ENCODE assay signal across 7 mouse cellular contexts in the genomic region with DNA sequence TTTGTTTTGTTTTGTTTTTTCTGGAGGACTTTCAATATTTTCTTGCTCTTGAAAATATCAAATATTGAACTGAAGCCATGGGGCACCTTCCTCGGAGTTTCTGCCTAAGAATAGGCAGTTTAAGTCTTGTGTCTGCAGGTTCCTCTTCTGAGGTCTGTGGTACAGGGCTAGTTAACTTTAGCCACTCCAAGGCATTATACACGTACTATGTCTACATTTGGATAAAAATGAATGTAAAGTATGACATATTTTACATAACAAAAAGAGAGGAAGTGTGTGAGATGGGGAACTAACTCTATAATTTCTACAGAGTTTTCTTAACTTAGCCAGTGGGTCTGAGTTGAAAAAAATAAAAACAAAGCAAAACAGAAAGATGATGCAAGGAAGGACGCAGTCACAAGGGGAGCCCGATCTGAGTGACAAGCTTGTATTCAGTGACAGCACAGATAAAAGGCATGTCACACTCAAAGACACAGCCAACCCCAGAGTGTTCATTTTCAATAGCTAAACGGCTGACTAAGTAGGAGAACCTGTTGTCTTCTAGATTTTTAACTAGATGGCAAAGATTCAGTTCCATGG.
DNase-seq lines count a peak whose midpoint lies in the region; ATAC-seq lines count a peak whose summit lies in the region.

No protein-coding gene starts in this region.

- no peaks in the 10 kb centered on the region for H3K9me3 ChIP-seq in neural tube, embryonic 11.5 days (ENCODE audit: control insufficient read depth, low read length)

- H3K9ac ChIP-seq in neural tube, embryonic 11.5 days (ENCODE audit: low read length) = no peak overlapping the region

- no peak for DNase-seq in neural tube, embryonic 11.5 days (ENCODE audit: low spot score)
- no peak for DNase-seq in neural tube, embryonic 10.5 days (ENCODE audit: extremely low spot score, low spot score)
- no peak for DNase-seq in adrenal gland, postnatal 4 days (ENCODE audit: low spot score in 2 of 2)
- DNase-seq in layer of hippocampus, adult 11-12 months (ENCODE audit: low spot score) = no peak
- no peak for DNase-seq in right cerebral cortex, adult 2 months (ENCODE audit: low spot score in 2 of 2)

- H3K27me3 ChIP-seq in neural tube, embryonic 11.5 days (ENCODE audit: control insufficient read depth, insufficient read depth, low read length) = no peaks in the 10 kb centered on the region

- no peak for ATAC-seq in neural tube, embryonic 11.5 days (ENCODE audit: insufficient read depth, low FRiP score, low TSS enrichment)
- ATAC-seq in hematopoietic stem cell, adult 5-6 weeks (replicated peaks in 1 of 2; ENCODE audit: insufficient read depth in 1 of 2, low FRiP score in 2 of 2, low TSS enrichment in 1 of 2, low read depth in 1 of 2, poor library complexity in 2 of 2, severe bottlenecking in 2 of 2) = peak; percentile 67 to 75

- no peaks in the 10 kb centered on the region for H3K4me1 ChIP-seq in neural tube, embryonic 11.5 days (ENCODE audit: control insufficient read depth, insufficient read depth, low read length)

- 41% methylated on average over 5 of the region's 5 CpGs for WGBS in neural tube, embryonic 11.5 days
- 0% methylated on average over 5 of the region's 5 CpGs for WGBS in macrophage (ENCODE audit: missing documents)

- 0 out of 2 replicates have a peak overlapping the region, but pooled peaks have one; percentile 48 for H3K4me3 ChIP-seq in neural tube, embryonic 11.5 days (ENCODE audit: low read depth, low read length)
- peak overlapping the region; percentile 27 for H3K4me3 ChIP-seq in macrophage (ENCODE audit: inconsistent target)

- H3K27ac ChIP-seq in neural tube, embryonic 11.5 days (ENCODE audit: low read depth, low read length) = no peak overlapping the region
- H3K27ac ChIP-seq in macrophage = peak overlapping the region; percentile 31

- H3K79me2 ChIP-seq in macrophage (ENCODE audit: inconsistent target) = no peaks in the 10 kb centered on the region

- no peaks in the 10 kb centered on the region for H3K36me3 ChIP-seq in neural tube, embryonic 11.5 days (ENCODE audit: control insufficient read depth, insufficient read depth, low read length)
- no peaks in the 10 kb centered on the region for H3K36me3 ChIP-seq in macrophage (ENCODE audit: inconsistent target)

- H3K4me2 ChIP-seq in neural tube, embryonic 11.5 days (ENCODE audit: low read depth) = peak overlapping the region; percentile 74
